Mouse (Mus musculus) brain, embryonic 14.5 days (tissue): ENCODE measurements at regions not wholly inside any gene's neighbourhood (a gene's known extent, or its start where the extent isn't known, plus 50 kb on each side); places are given as distances from the start of the nearest gene placed in this dataset.

ENCODE experiments used
- CTCF ChIP-seq: fragments of 200-500 bp; IDR thresholded peaks from 2 replicates; pipeline ENCODE4 v1.5.1; 2012; ENCODE audit warnings: inconsistent platforms, mild to moderate bottlenecking, moderate library complexity, borderline replicate concordance; ENCODE audit not compliant: insufficient read depth, insufficient read length; ENCODE audit errors: extremely low read depth
- POLR2A ChIP-seq: fragments of 200-500 bp; IDR thresholded peaks from 2 replicates; pipeline ENCODE4 v1.6.1; 2012; ENCODE audit warnings: mild to moderate bottlenecking, inconsistent platforms, borderline replicate concordance; ENCODE audit not compliant: poor library complexity, insufficient read depth, insufficient read length, severe bottlenecking; ENCODE audit errors: extremely low read depth

DNA sequence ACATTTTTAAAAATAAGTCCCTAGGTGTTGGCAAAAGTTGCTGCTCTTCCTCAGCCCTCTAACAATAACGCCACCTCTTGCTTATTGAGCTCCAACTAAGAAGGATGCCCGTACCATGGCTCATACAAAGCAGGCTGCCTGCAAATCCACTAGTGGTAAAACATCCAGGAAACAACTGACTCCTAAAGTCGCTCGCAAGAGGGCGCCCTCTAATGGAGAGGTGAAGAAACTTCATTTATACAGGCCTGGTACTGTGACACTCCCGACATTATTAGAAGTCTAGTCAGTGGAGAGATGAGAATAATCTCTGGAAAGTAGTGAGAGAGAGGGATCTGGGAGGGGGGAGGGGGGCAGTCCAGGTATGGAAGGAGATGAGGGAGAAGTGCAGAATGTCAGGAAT lies 158.9 kb upstream of the Cdh20 start:
- no peak for TF ChIP-seq CTCF
- no peak for TF ChIP-seq POLR2A
